Mouse (Mus musculus): ENCODE data around the gene Col6a5.
A peak's percentile ranks its signal among the peaks of the same experiment; 100 is the strongest.
"Not testable (repeated sequence)": the region's sequence is repeated elsewhere in the genome, so short reads cannot be mapped to it uniquely, and the experiment has no call there.

The Col6a5 gene

GRCm38 (mm10) chr9:105909352-105909751 lies 51.1 kb downstream of the Col6a5 start:
- DNase-seq (ENCODE audit: low spot score) = no peak

DNA sequence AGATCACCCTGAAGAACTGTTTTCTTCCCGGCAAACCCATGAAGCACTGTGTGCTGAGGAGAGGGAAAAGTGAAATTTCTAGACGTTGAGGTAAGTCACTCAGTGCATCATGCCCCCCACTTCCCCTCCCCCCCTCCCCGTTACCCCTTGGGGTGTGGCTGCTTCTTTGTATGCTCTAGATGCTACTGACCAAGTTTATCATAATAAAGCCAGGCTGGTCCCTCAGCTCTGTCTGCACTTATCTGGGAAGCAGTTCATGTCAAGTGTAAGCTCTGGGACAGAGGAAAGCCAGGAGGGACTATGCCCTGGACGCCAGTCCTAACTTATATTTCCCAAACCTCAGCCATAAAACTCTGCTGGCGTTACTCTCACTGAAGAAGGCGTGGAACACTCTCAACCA lies 53.0 kb downstream of the Col6a5 start:
- DNase-seq (ENCODE audit: low spot score) = no peak

DNA sequence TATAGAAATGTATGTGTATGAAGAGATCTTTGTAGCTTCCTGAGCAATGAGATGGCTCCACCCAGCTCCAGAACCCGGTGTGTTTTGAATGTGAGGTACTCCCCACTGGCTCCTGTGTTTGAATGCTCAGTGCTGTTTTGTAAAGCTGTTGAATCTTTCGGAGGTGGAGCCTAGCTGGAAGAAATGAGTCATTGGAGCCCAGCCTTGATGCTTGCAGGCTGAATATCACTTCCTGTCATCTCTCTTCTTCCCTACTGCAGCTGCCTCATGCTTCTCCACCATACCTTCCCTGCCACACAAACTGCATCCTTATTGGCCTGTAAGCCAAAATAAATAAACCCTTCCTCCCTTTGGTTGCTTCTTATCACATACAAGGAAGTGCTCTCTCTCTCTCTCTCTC lies 72.9 kb downstream of the Col6a5 start:
- no peak for DNase-seq (ENCODE audit: low spot score)

DNA sequence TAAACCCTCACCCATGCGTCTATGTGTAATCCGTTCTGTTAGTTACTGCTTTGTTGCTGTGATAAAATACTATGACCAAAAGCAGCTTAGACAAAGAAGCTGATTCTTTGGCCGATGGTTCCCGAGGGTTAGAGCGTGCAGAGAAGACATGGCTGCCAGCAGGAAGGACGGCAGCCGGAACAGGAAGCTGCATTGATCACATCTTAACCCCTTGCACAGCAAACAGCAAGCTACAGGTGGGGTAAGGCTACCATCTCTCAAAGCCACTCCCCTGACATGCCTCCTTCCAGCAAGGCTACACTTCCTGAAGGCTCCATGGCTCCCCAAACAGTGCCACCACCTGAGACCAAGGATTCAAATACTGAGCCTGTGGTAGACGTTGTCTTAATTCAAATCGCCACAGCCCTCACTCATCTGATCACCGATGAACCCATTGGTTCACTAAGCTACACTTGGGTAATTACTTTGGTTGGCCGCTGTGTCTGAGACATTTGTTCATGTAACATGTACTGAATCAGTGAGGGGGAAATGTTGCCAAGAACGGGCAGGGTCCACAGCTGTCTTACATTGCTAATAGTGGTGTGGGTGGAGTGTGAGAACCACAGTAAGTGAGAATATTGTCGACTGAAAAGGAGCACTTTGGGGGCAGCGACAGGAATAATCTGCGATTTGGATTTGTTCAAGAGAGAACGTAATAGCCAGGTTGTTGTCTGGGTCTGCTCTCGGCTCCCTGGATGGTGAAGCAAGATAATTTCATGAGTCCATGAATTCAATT lies 75.6 kb downstream of the Col6a5 start:
- no peak for DNase-seq (ENCODE audit: low spot score)

DNA sequence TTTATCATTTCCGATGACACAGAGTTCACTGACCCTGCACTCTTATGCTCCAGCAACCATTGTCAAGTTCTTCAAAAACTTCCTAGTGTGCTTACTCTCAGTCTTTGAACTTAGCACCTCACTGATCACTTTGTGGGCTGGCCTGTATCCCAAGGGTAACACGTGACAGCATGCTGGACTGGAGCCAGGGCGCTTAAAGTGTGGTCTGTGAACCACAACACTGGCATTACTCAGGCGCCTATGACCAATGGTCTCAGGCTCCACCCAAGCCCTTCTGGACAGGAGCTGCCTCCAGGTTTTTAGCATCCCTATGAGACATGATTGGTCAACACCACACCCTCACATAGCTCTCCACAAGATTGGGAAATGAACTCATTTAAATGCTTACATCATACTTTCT lies 79.7 kb downstream of the Col6a5 start:
- DNase-seq (ENCODE audit: low spot score) = peak; percentile 44

GRCm38 (mm10) chr9:105878365-105879108 lies 81.9 kb downstream of the Col6a5 start:
- DNase-seq (ENCODE audit: low spot score) = no peak

DNA sequence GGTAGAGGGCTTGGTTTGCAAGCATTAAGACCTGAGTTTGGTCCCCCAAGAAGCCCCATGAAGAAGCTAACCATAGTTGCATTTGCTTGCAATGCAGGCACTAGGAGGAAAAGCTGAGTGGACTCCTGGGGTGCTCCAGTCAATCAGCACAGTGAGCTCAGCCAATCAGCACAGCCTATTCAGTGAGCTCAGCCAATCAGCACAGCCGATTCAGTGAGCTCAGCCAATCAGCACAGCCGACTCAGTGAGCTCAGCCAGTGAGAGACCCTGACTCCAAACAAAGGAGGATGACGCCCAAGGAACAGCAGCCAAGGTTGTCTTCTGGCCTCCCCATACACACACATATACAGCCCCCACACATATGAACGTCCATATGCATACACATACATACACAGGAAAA lies 84.3 kb downstream of the Col6a5 start:
- DNase-seq (ENCODE audit: low spot score) = no peak

DNA sequence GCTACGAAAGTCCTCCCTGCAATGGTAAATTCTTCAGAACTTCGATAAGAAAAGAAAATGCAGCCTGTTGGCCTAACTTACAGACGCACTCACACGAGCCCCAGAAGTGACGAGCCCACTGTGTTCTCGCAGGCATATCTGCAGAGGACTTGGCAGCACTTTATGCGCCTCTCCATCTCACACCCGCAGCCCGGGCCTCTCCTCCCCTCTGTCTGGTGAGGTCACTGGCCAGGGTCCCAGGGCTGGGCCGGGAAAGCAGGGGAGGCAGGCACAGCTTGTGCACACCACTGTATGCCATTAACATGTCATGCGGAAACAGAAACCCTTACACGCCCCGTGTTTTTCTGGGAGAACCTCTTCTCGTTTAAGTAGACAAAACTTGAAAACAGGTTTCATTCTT lies 88.8 kb downstream of the Col6a5 start:
- peak; percentile 78 for DNase-seq (ENCODE audit: low spot score)

GRCm38 (mm10) chr9:105857773-105858172 lies 102.7 kb downstream of the Col6a5 start:
- DNase-seq (ENCODE audit: low spot score) = peak; percentile 85

DNA sequence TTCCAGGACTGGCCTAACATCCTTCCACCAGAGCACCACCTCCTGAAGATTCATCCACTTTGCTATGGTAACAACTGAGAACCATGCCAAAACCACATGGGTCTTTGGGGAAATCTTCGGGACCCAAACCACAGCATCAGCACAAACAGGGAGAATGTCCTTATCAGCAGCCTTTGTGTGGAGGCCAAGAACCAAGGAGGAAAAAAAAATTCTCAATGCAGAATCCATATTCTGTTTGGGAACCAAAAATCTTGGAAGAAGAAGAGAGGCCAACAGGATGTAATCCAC lies 107.7 kb downstream of the Col6a5 start:
- no peak for DNase-seq (ENCODE audit: low spot score)

- no peak for DNase-seq (ENCODE audit: low spot score)
These were observed 108.2 kb downstream of the Col6a5 start for GRCm38 (mm10) chr9:105852015-105852777.

DNA sequence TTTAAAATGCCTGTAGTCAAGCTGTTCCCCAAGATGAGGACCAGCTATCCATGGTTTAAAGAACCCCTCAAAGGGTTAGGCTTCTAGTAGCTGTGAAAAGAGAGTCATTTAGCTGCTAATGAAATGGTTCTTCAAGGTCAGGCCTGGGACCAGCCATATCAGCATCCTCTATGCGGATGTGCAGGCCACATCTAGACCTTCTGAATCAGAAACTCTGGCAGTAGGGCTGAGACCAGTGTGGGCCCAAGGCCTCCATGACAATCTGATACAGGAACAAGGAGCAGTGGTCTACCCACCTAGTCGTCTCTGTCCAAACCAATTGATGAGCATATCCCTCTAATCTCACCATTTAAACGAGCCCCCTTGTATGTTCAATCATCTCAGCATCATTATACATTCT lies 109.4 kb downstream of the Col6a5 start:
- DNase-seq (ENCODE audit: low spot score) = no peak

DNA sequence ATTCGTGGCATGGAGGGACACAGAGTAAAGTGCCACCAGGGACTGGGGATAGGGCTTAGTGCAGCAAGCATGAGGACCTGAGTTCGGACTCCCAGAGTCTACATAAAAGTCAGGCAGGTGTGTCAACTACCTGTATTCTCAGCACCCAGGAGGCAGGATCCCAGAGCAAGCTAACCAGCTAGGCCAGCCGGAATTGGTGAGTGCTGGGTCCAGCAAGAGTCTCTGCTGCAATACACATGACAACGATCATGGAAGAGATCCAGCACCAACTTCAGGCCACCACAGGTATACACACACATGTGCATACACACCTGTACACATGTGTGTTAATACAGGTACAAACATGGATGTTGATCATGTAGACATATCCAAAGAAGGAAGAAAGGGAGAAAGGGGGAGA lies 112.0 kb downstream of the Col6a5 start:
- no peak for DNase-seq (ENCODE audit: low spot score)

- DNase-seq (ENCODE audit: low spot score) = no peak
These were observed 113.2 kb downstream of the Col6a5 start for GRCm38 (mm10) chr9:105847261-105847660.

DNA sequence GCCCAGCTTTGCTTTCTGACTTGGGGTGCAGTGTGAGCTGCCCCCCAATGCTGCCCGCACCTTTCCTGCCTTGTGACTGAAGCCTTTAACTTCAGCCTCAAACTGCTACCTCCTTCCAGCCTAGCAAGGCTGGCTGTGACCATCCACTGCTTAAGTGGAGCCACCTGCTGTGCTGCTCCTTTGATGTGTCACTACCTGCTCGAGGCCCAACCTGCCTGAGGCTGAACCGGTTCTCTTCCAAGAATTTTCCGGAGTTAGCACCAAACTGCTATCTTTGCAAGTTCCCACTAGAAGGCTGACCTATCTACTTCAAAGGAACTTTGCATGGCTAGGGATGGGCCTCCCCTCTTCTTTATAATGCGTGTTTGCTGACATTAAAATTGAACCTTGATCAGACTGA lies 119.1 kb downstream of the Col6a5 start:
- not testable (repeated sequence) for DNase-seq (ENCODE audit: low spot score)

- no peak for DNase-seq (ENCODE audit: low spot score)
These were observed 121.3 kb downstream of the Col6a5 start for GRCm38 (mm10) chr9:105839147-105839515.

DNA sequence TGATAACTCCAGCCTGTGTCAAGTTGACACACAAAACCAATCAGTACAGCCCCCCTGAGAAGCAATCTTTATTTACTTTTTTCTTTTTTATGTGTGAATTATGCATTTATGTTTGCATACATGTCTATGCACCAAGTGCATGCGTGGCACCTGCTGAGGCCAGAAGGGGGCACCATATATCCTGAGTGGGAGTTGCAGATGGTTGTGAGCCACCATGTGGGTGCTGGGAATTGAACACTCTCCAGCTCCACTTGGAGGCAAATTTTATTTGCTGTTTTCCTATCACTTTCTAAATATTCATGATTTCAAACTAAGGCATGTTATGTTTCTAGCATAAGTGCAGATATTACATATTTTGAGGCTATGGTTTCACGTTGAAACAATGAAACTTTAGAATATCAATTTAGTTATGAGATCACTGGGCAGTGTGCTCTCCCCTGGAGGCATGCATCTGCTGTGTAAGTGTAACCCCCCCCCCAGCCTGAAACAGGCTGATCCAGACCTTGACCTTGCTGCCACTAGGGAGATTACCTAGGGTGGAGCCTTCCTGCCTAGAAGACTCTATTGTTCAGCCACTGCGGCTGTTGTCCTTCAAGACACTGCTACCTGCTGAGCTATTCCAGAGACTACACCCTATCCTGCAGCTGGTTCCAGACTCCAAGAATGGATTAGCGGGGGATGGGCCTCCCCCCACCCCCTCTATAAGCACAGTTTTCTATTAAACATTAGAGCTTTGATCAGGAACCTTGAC lies 121.9 kb downstream of the Col6a5 start:
- no peak for DNase-seq (ENCODE audit: low spot score)

DNA sequence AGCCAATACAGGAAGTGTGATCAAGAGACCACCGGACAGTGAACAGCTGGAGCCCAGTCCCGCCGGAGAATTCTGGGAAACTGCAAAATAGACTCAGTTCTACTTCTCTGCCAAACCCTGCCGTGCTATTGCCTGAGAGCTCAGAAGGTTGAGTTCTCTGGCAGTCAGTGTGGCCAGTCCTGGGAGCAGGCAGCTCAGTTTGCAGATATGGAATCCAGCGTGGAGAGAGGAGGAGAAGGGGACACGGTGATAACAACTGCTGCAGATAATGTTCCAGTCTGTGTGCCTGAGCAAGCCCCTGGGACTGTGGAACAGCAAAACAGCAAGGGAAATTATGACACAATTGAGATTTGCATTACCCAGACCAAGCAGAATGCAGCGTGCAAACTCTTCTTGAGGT lies 124.9 kb downstream of the Col6a5 start:
- DNase-seq (ENCODE audit: low spot score) = no peak

GRCm38 (mm10) chr9:105834799-105835198 lies 125.6 kb downstream of the Col6a5 start:
- no peak for DNase-seq (ENCODE audit: low spot score)

- no peak for DNase-seq (ENCODE audit: low spot score)
These were observed 129.2 kb downstream of the Col6a5 start for GRCm38 (mm10) chr9:105831291-105831690.

- DNase-seq (ENCODE audit: low spot score) = peak; percentile 50
These were observed 132.6 kb downstream of the Col6a5 start, which contains the start of gene Col6a6 for GRCm38 (mm10) chr9:105827791-105828385. TSS of gene Col6a6 (minus strand) at chr9:105828160.
